Mouse (Mus musculus): ENCODE data around the gene Gm28490. TPM values are rescaled to one million over a fixed set of nuclear protein-coding genes. Genes with fewer than 3 reads are reported as not detected.
"Not testable (repeated sequence)": the region's sequence is repeated elsewhere in the genome, so short reads cannot be mapped to it uniquely, and the experiment has no call there.

The Gm28490 gene
- not detected in 2 replicates for polyA plus RNA-seq (2015; fragmentation: Nextera tagmentation; extraction: Ambion mirVana)

- not testable (repeated sequence) for H3K4me1 ChIP-seq (replicated peaks; ENCODE audit: control insufficient read depth, insufficient read depth, low read length); H3K4me2 ChIP-seq (replicated peaks; ENCODE audit: low read depth); ATAC-seq; H3K9ac ChIP-seq (ENCODE audit: low read depth, low read length); H3K27ac ChIP-seq (ENCODE audit: low read depth, low read length); H3K36me3 ChIP-seq (ENCODE audit: control insufficient read depth, insufficient read depth); H3K9me3 ChIP-seq (ENCODE audit: control insufficient read depth); H3K4me3 ChIP-seq (ENCODE audit: low read depth, low read length); H3K27me3 ChIP-seq (replicated peaks; ENCODE audit: control insufficient read depth, insufficient read depth, low read length)
- WGBS: no CpG with 5 or more reads among the region's 8 CpGs
Measured at GRCm38 (mm10) chrY:31634656-31635055, at the start of gene Gm28490. TSS of gene Gm28490 (minus strand) at chrY:31634756.

All from intestine, postnatal 0 days (tissue).